Mouse (Mus musculus) E14TG2a.4 (cell line): ENCODE measurements at regions not wholly inside any gene's neighbourhood (a gene's known extent, or its start where the extent isn't known, plus 50 kb on each side); places are given as distances from the start of the nearest gene placed in this dataset.

Experiments
- CTCF ChIP-seq: conservative IDR thresholded peaks from 2 replicates; pipeline ENCODE4 v1.5.1; 2014; ENCODE audit warnings: low read length
- NANOG ChIP-seq: IDR thresholded peaks from 2 replicates; pipeline ENCODE4 v1.6.1; 2014; ENCODE audit warnings: borderline replicate concordance, low read length, mixed read lengths
- POU5F1 ChIP-seq: IDR thresholded peaks from 2 replicates; pipeline ENCODE4 v1.6.1; 2014; ENCODE audit warnings: low read length, borderline replicate concordance

GRCm38 (mm10) chr4:9036005-9036404, 797.2 kb upstream of the Car8 start:
- no peak for TF ChIP-seq CTCF
- TF ChIP-seq NANOG, result no peak
- no peak for TF ChIP-seq POU5F1
